Mouse (Mus musculus): ENCODE results near the gene Eif2b4. TPM values are rescaled to one million over a fixed set of nuclear protein-coding genes. Genes with fewer than 3 reads are reported as not detected.
A peak's percentile ranks its signal among the peaks of the same experiment; 100 is the strongest.

Eif2b4 gene
- total and polyA plus RNA-seq, 2 experiments from 2014 or later = 36.7 to 60.7 TPM

DNA sequence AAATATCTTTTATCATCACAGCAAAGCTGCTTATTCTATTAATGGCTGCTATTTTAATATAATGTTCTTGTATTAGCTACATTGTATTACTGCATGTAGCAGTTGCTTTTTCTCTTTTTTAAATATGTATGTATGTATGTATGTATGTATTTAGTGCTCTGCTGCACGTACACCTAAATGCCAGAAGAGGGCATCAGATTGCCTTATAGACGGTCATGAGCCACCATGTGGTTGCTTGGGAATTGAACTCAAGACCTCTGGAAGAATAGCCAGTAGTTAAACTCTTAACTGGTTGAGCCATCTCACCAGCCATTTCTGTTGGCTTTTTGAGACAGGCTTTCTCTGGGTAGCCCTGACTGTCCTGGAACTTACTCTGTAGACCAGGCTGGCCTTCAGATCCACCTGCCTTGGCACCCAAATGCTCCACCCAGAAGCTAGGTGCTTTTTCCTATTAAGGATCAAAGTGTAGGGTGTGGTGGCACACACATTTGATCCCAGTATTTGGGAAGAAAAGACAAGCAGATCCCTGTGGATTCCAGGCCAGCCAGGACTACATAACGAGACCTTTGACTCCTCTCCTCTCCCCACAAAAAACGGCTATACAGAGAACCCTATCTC lies 4.9 kb downstream of the Eif2b4 start:
- no peaks in the 10 kb centered on the region for H3K27me3 ChIP-seq (ENCODE audit: control insufficient read depth, insufficient read depth, low read length)
- no peak overlapping the region for H3K4me3 ChIP-seq (ENCODE audit: low read depth, low read length)
- peaks cover 45% of the 10 kb centered on the region for H3K36me3 ChIP-seq (replicated peaks; ENCODE audit: control insufficient read depth, insufficient read depth, low read length)
- H3K27ac ChIP-seq (ENCODE audit: low read depth) = no peak overlapping the region
- no peaks in the 10 kb centered on the region for H3K9me3 ChIP-seq (replicated peaks; ENCODE audit: control insufficient read depth, low read length)
- no peak overlapping the region for H3K4me2 ChIP-seq (ENCODE audit: low read depth, low read length)
- H3K9ac ChIP-seq (replicated peaks; ENCODE audit: low read depth, low read length) = no peak overlapping the region
- TF ChIP-seq EP300 (IDR thresholded peaks at IDR 0.05; ENCODE audit: low read depth) = no peak
- peak; percentile 25; the same call in 1 of the 2 replicates for TF ChIP-seq CTCF (IDR thresholded peaks at IDR 0.05; ENCODE audit: low read depth)
- no peak for ATAC-seq (ENCODE audit: insufficient read depth, low read depth)
- peaks cover 7% of the 10 kb centered on the region for H3K4me1 ChIP-seq (ENCODE audit: control insufficient read depth, insufficient read depth)
- no peak for DNase-seq (ENCODE audit: low spot score)
- 71% methylated on average over 4 of the region's 4 CpGs for WGBS

DNA sequence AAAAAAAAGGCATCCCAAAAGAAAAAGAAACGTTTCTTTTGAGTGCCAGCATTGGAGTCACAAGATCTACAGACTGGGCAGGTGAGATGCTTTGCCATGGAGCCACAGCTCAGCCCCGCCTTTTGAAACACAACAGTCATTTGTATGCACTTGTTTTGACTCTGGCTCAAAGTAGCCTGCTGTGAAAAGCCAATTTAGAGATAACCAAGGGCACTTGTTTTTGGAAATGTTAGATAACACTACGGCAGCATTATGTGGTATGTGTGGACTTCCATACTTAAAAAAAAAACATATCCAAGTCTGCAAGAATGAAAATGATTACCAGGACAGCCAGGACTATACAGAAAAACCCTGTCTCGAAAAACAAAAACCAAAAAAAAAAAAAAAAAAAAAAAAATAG lies 9.6 kb downstream of the Eif2b4 start:
- Histone ChIP-seq H3K4me3 (ENCODE audit: low read depth, low read length) (no peak overlapping the region), H3K27ac (ENCODE audit: low read depth) (no peak overlapping the region), H3K4me2 (ENCODE audit: low read depth, low read length) (no peak overlapping the region), H3K36me3 (replicated peaks; ENCODE audit: control insufficient read depth, insufficient read depth, low read length) (peaks cover 21% of the 10 kb centered on the region), H3K4me1 (ENCODE audit: control insufficient read depth, insufficient read depth) (peaks cover 12% of the 10 kb centered on the region), H3K27me3 (ENCODE audit: control insufficient read depth, insufficient read depth, low read length) (no peaks in the 10 kb centered on the region), H3K9me3 (replicated peaks; ENCODE audit: control insufficient read depth, low read length) (no peaks in the 10 kb centered on the region), H3K9ac (replicated peaks; ENCODE audit: low read depth, low read length) (no peak overlapping the region)
- no peak for DNase-seq (ENCODE audit: low spot score)
- no peak for ATAC-seq (ENCODE audit: insufficient read depth, low read depth)
- 37% methylated on average over 4 of the region's 4 CpGs for WGBS
- TF ChIP-seq CTCF (IDR thresholded peaks at IDR 0.05; ENCODE audit: low read depth) (no peak), EP300 (IDR thresholded peaks at IDR 0.05; ENCODE audit: low read depth) (no peak)

DNA sequence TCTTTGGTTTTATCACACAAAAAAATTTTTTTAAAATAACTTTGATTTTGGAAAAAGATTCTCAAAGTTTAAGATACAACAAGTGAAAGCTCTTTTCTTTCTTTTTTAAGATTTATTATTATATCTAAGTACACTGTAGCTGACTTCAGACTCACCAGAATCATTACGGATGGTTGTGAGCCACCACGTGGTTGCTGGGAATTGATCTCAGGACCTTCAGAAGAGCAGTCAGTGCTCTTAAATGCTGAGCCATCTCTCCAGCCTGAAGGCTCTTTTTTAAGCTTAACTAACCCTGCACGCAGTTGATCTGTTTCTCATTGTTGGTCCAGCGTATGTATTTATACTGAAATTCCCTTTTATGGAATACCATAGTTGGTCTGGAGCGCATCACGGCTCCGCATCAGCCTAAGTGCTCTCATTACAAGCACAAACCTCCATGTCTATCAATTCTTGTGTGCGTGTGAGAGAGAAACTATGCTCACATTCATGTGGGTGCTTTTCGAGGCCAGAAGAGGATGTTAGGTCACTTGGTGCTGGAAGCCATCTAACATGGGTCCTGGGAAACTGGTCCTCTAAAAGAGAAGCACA lies 12.0 kb downstream of the Eif2b4 start:
- Histone ChIP-seq H3K27ac (ENCODE audit: low read depth) (no peak overlapping the region), H3K4me1 (ENCODE audit: control insufficient read depth, insufficient read depth) (peaks cover 13% of the 10 kb centered on the region), H3K36me3 (replicated peaks; ENCODE audit: control insufficient read depth, insufficient read depth, low read length) (no peaks in the 10 kb centered on the region), H3K4me2 (ENCODE audit: low read depth, low read length) (no peak overlapping the region), H3K27me3 (ENCODE audit: control insufficient read depth, insufficient read depth, low read length) (no peaks in the 10 kb centered on the region), H3K4me3 (ENCODE audit: low read depth, low read length) (no peak overlapping the region), H3K9me3 (replicated peaks; ENCODE audit: control insufficient read depth, low read length) (no peaks in the 10 kb centered on the region), H3K9ac (replicated peaks; ENCODE audit: low read depth, low read length) (no peak overlapping the region)
- no peak for ATAC-seq (ENCODE audit: insufficient read depth, low read depth)
- no peak for DNase-seq (ENCODE audit: low spot score)
- TF ChIP-seq EP300 (IDR thresholded peaks at IDR 0.05; ENCODE audit: low read depth) = no peak
- no peak for TF ChIP-seq CTCF (IDR thresholded peaks at IDR 0.05; ENCODE audit: low read depth)
- WGBS = 90% methylated on average over 9 of the region's 9 CpGs

DNA sequence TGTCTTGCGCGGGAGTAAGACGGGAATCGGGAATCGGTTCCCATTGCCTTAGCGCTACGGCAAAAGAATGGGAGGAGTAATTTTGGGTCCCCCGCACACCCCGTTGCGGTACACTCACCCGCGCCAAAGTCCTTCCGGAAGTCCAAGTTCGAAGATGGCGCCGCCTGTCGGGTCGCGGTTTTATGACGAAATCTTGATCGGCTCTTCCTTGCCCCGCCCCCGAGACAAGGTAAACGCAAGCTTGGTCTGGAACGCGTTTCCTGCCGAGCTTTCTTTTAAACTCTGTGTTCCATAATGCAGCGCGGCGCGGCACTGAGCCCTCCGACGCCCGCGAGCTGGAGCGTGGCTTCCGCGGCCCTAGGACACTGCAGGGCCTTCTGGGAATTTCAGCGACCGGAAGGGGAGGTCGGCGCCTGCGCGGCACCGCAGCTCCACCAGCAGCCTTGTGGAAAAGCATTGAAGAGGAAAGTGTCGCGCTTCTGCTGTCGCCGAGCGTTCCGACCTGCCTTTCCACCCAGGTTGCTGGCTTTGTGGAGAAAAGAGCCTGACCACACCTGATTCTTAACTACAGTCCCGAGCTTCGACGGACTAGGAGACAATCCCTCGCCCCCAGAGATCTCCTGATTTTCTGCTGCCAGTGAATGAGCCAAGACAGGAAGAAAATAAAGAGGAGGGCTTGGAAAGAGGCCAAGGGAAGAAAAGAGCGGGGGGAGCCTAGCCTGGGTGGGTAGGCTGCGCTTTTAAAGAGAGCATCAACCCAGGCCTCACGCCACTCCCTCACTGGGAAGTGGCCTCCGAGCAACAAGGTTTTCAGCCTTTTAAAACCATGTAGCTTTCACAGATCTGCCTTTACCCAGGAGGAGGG lies 13.2 kb downstream of the Eif2b4 start, which contains the start of the genes Gm29609 and Gtf3c2:
Gene Gm29609, minus strand, starts transcription at position 146 of the 865 bp plus-strand sequence.
Gene Gtf3c2, minus strand, starts transcription at position 379 of the 865 bp plus-strand sequence.
- Histone ChIP-seq H3K4me1 (ENCODE audit: control insufficient read depth, insufficient read depth) (peaks cover 13% of the 10 kb centered on the region), H3K27me3 (ENCODE audit: control insufficient read depth, insufficient read depth, low read length) (no peaks in the 10 kb centered on the region), H3K27ac (ENCODE audit: low read depth) (peak within 1 kb of the TSS; percentile 96), H3K36me3 (replicated peaks; ENCODE audit: control insufficient read depth, insufficient read depth, low read length) (no peaks in the 10 kb centered on the region; the same call in 1 of the 2 replicates), H3K9me3 (replicated peaks; ENCODE audit: control insufficient read depth, low read length) (no peaks in the 10 kb centered on the region), H3K9ac (replicated peaks; ENCODE audit: low read depth, low read length) (peak within 1 kb of the TSS; percentile 81), H3K4me2 (ENCODE audit: low read depth, low read length) (peak within 1 kb of the TSS; percentile 99), H3K4me3 (ENCODE audit: low read depth, low read length) (peak within 1 kb of the TSS; percentile 95)
- DNase-seq (ENCODE audit: low spot score) (peak; percentile 97), ATAC-seq (ENCODE audit: insufficient read depth, low read depth) (peak; percentile 98)
- TF ChIP-seq CTCF (IDR thresholded peaks at IDR 0.05; ENCODE audit: low read depth) (no peak; the same call in 1 of the 2 replicates), EP300 (IDR thresholded peaks at IDR 0.05; ENCODE audit: low read depth) (no peak)
- under 1% methylated on average over 59 of the region's 59 CpGs for WGBS

DNA sequence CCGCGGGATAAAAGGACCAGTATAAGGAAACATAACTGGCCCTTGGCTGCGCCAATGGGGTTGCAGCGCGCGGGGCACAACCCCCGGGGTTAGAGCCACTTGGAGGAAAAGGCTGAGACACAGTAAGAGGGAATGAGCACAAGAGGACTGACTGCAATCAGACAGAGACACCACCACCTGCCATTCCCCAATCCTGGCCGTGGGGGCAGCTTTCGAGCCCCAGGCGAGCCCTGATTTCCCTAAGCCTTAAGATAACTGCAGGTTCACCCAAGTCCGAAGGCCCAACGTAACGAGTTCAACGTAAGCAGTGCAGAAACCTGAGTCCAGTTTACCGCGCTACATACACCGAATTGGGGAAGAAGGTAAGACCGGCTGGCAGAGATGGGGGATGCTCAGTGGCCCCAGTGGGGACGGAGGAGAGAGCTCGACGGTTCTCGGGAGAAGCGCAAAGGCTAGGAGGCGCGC lies 13.9 kb downstream of the Eif2b4 start:
- Histone ChIP-seq H3K4me3 (ENCODE audit: low read depth, low read length) (peak overlapping the region; percentile 95), H3K36me3 (replicated peaks; ENCODE audit: control insufficient read depth, insufficient read depth, low read length) (peaks cover 2% of the 10 kb centered on the region), H3K27ac (ENCODE audit: low read depth) (peak overlapping the region; percentile 96), H3K4me2 (ENCODE audit: low read depth, low read length) (peak overlapping the region; percentile 99), H3K9ac (replicated peaks; ENCODE audit: low read depth, low read length) (peak overlapping the region; percentile 81), H3K4me1 (ENCODE audit: control insufficient read depth, insufficient read depth) (peaks cover 13% of the 10 kb centered on the region), H3K27me3 (ENCODE audit: control insufficient read depth, insufficient read depth, low read length) (no peaks in the 10 kb centered on the region), H3K9me3 (replicated peaks; ENCODE audit: control insufficient read depth, low read length) (no peaks in the 10 kb centered on the region)
- ATAC-seq (ENCODE audit: insufficient read depth, low read depth) (peak; percentile 40), DNase-seq (ENCODE audit: low spot score) (peak; percentile 12)
- WGBS = under 1% methylated on average over 25 of the region's 25 CpGs
- TF ChIP-seq CTCF (IDR thresholded peaks at IDR 0.05; ENCODE audit: low read depth) (no peak), EP300 (IDR thresholded peaks at IDR 0.05; ENCODE audit: low read depth) (no peak)

All from heart, postnatal 0 days (tissue).